Mouse (Mus musculus): Measurements from ENCODE around the gene Trim46.

Gene Trim46

GRCm38 (mm10) chr3:89271760-89272159 lies 25.7 kb upstream of the Trim46 start:
- no peak for DNase-seq (ENCODE audit: low read depth, low spot score)

- DNase-seq (ENCODE audit: low read depth, low spot score) = no peak
These were observed 24.8 kb upstream of the Trim46 start for GRCm38 (mm10) chr3:89270891-89271290.

GRCm38 (mm10) chr3:89270051-89270755 lies 24.1 kb upstream of the Trim46 start, which contains the start of gene Slc50a1:
Slc50a1 (minus strand) TSS chr3:89270570.
- DNase-seq (ENCODE audit: low read depth, low spot score) = peak; percentile 52

- no peak for DNase-seq (ENCODE audit: low read depth, low spot score)
These were observed 22.8 kb upstream of the Trim46 start for GRCm38 (mm10) chr3:89268916-89269315.

GRCm38 (mm10) chr3:89266439-89266893 lies 20.4 kb upstream of the Trim46 start:
- DNase-seq (ENCODE audit: low read depth, low spot score) = peak; percentile 90

- DNase-seq (ENCODE audit: low read depth, low spot score) = peak; percentile 60
These were observed 16.3 kb upstream of the Trim46 start for GRCm38 (mm10) chr3:89262417-89262816.

GRCm38 (mm10) chr3:89260211-89260610 lies 14.1 kb upstream of the Trim46 start:
- no peak for DNase-seq (ENCODE audit: low read depth, low spot score)

- peak; percentile 67 for DNase-seq (ENCODE audit: low read depth, low spot score)
These were observed 13.0 kb upstream of the Trim46 start, which contains the start of gene Dpm3 for GRCm38 (mm10) chr3:89259076-89259475. Dpm3 (plus strand) TSS chr3:89259358.

- no peak for DNase-seq (ENCODE audit: low read depth, low spot score)
These were observed 10.1 kb upstream of the Trim46 start for GRCm38 (mm10) chr3:89256177-89256576.

GRCm38 (mm10) chr3:89254994-89255393 lies 8.9 kb upstream of the Trim46 start:
- no peak for DNase-seq (ENCODE audit: low read depth, low spot score)

GRCm38 (mm10) chr3:89251365-89251895 lies 5.3 kb upstream of the Trim46 start:
- DNase-seq (ENCODE audit: low read depth, low spot score) = peak; percentile 81

GRCm38 (mm10) chr3:89250435-89251040 lies 4.4 kb upstream of the Trim46 start:
- peak; percentile 72 for DNase-seq (ENCODE audit: low read depth, low spot score)

GRCm38 (mm10) chr3:89247466-89247865 lies 1.4 kb upstream of the Trim46 start:
- DNase-seq (ENCODE audit: low read depth, low spot score) = no peak

- no peak for DNase-seq (ENCODE audit: low read depth, low spot score)
These were observed 379 bp downstream of the Trim46 start, which contains the start of gene Krtcap2 for GRCm38 (mm10) chr3:89245688-89246171. Krtcap2 (plus strand) TSS chr3:89245966.

GRCm38 (mm10) chr3:89244982-89245687 lies 974 bp downstream of the Trim46 start:
- no peak for DNase-seq (ENCODE audit: low read depth, low spot score)

- DNase-seq (ENCODE audit: low read depth, low spot score) = no peak
These were observed 1.7 kb downstream of the Trim46 start for GRCm38 (mm10) chr3:89244158-89244981.

GRCm38 (mm10) chr3:89243609-89244008 lies 2.5 kb downstream of the Trim46 start:
- DNase-seq (ENCODE audit: low read depth, low spot score) = peak; percentile 82

- DNase-seq (ENCODE audit: low read depth, low spot score) = peak; percentile 85
These were observed 3.7 kb downstream of the Trim46 start for GRCm38 (mm10) chr3:89242331-89242895.

- DNase-seq (ENCODE audit: low read depth, low spot score) = no peak
These were observed 7.6 kb downstream of the Trim46 start for GRCm38 (mm10) chr3:89238494-89238893.

- DNase-seq (ENCODE audit: low read depth, low spot score) = no peak
These were observed 8.4 kb downstream of the Trim46 start for GRCm38 (mm10) chr3:89237682-89238081.

GRCm38 (mm10) chr3:89236516-89236915 lies 9.6 kb downstream of the Trim46 start:
- DNase-seq (ENCODE audit: low read depth, low spot score) = no peak

All from ZHBTc4 (cell line).